Mouse (Mus musculus) c-Kit-positive CD71-positive TER-119-positive erythroid progenitor cells, embryonic 14.5 days (primary cell): ENCODE data around the gene Tll2.

Experiments
- DNase-seq: peaks from one replicate; pipeline ENCODE4 v3.0.0-alpha.2; 2013; ENCODE audit warnings: low spot score

The Tll2 gene

GRCm38 (mm10) chr19:41154681-41155080 is 52.0 kb downstream of the Tll2 start:
- no peak for DNase-seq

GRCm38 (mm10) chr19:41152462-41152861 is 54.2 kb downstream of the Tll2 start:
- DNase-seq = no peak

- no peak for DNase-seq
These were observed 54.6 kb downstream of the Tll2 start for GRCm38 (mm10) chr19:41152016-41152370.

DNA sequence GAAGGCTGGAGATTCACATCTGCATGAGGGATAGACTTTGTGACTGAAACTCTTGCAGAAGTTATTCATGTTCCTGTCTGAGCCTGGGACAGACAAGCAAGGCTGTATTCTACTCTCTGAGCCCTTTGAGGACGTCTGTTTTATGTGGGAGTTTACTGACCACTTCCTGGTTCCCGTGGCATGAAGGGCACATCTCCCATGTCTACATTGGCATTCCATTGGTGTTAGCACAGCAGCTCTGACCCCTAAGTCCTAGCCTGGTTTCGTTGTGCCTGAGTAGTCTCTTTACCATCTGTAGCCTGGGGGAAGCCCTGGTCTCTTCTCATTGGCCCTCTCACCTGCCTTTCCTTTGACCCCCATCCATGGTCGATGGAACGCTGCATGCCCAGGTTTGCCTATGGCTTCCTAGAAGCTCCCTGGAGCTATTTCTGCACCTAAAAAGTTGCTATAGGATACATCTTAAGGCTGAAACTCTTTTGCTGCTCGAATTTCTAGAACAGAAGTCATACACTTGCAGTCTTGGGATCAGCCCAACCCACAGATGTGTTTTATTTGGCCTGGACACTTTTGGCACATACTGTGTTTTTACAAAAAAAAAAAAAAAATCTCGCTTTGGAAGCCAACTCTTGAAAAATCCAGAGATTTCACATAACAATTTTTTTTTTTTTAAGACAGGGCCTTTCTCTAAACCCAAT is 55.2 kb downstream of the Tll2 start:
- DNase-seq = no peak

DNA sequence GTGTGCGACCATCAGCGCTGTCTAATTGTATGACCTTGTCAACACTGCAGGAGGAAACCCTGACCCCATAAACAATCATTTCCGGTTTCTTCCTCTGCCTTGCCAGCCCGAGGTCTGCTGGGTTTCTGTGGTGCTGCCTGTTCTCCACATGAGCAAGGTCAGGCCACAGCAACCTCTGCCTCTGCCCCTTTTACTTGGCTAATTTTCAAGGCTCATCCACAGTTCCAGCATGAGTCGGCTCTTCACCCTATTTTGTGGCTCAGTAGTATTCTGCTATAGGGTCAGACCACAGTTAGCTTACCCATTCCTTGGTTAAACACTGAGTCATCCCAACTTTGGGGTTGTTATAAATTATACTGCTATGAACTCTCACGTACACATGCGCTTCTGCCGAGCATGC is 65.7 kb downstream of the Tll2 start:
- DNase-seq = no peak

- no peak for DNase-seq
These were observed 67.0 kb downstream of the Tll2 start for GRCm38 (mm10) chr19:41139629-41140028.

GRCm38 (mm10) chr19:41123009-41123408 is 83.6 kb downstream of the Tll2 start:
- no peak for DNase-seq

DNA sequence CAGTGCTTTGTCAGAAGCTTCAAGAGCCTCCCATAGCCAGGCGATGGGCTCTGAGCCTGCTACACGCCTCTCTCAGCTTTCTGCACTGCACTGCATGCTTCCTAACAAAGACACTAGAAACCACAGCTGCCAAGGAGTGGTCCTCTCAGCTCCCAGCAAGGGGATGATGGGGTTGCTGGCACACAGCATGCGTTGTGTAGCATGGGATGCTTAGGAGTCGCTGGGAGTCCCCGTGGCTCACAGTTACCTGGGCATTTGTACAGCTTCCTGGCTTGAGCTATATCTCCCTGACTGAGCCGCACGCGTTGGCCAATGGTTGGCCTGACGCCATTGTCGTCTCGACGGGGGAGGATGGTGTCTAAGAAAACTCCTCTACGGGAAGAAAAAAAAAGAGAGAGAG is 86.7 kb downstream of the Tll2 start:
- no peak for DNase-seq

- no peak for DNase-seq
These were observed 88.3 kb downstream of the Tll2 start for GRCm38 (mm10) chr19:41118346-41118745.

- DNase-seq = no peak
These were observed 89.3 kb downstream of the Tll2 start for GRCm38 (mm10) chr19:41117334-41117733.

DNA sequence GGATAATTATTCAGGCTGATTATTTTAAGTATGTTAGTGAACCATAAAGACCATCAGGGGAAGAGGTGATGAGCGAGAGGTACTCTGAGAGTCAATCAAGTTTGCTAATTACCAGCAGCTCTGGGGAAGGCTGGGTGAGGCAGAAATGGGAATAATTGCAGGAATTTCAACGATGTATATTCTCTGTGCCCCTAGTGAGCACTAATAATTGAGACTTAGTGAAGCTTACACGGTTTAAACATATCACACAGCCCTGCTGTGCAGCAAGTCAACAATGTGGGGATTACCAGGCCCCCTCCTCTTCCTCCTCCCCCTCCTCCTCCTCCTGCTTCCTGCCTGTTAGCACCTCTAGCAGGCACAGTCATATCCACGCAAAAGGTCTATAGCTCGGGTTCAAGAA is 92.0 kb downstream of the Tll2 start:
- no peak for DNase-seq

- DNase-seq = no peak
These were observed 92.6 kb downstream of the Tll2 start for GRCm38 (mm10) chr19:41113911-41114531.

DNA sequence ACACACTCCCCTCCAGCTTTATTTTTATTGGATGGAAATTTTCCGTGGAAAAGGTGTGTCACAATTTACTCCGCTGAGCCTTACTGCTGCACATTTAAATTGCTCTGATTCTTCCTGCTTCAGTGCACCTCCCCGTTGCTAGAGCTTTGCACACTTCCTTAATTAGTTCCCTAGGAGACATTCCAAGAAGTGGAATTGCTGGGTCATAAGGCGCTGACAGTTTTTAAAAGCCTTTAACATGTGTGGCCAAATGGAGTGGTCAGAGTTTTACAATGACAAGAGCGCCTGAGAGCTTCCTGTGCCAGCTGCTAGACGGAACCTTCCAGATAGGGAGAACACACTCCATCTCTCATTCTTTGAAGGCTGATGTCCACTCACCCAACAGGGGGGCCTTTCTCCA is 94.0 kb downstream of the Tll2 start:
- DNase-seq = no peak

DNA sequence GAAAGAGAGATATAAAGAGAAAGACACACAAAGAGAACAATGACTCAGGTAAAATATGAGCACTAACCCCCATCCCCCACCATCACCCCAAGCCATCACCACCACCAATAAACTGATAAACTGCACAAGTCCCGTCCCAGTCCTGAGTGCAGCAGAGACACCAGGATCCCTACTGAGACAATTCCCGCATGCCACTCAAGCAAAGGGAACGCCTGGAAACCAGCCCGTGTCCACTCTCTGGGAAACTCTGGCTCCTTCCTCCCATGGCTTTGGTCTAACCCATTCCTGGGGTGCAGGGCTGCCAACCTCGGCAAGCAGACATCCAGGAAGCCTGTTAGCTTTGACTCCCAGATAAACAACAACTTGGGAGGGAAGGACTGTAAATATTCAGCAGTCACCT is 96.6 kb downstream of the Tll2 start:
- DNase-seq = no peak

GRCm38 (mm10) chr19:41109496-41109895 is 97.1 kb downstream of the Tll2 start:
- DNase-seq = no peak

DNA sequence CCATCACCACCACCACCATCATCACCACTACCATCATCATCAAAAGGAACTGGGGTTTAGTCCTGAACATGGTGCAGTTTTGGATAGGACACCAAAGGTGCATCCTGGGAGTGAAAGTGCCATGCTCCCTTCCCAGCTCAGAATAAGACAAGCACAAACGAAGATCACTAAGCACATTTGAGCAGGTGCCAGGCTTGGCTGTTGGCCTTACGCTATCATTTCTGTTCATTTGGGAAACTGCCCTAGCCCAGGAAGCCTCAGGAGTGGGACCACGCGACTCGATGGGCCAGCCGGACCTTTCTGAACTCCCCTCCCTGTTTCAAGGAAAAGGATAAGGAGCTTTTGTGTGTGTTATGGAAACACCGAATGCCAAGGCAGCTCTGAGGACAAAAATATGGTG is 98.0 kb downstream of the Tll2 start:
- no peak for DNase-seq

- no peak for DNase-seq
These were observed 99.1 kb downstream of the Tll2 start for GRCm38 (mm10) chr19:41107530-41107929.

DNA sequence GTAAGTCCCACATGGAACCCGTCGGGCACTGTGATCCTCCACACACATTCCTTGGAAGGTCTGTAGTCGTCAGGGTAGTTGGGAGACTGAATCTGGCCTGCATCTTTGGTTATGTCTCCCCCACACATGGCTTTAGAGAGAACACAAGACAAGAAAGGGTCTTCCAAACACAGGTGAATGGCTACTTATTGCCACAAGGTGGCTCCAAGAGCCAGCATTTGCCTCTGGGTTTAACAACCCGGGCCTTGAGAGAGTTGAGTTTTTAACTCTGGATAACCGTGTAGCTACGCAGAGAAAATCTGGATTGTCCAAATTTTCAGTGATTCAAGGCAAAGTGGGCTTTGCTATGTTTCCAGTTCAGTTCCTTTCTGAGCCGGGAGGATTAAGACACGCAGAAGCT is 101.7 kb downstream of the Tll2 start:
- DNase-seq = no peak

GRCm38 (mm10) chr19:41101390-41101789 is 105.2 kb downstream of the Tll2 start:
- no peak for DNase-seq

DNA sequence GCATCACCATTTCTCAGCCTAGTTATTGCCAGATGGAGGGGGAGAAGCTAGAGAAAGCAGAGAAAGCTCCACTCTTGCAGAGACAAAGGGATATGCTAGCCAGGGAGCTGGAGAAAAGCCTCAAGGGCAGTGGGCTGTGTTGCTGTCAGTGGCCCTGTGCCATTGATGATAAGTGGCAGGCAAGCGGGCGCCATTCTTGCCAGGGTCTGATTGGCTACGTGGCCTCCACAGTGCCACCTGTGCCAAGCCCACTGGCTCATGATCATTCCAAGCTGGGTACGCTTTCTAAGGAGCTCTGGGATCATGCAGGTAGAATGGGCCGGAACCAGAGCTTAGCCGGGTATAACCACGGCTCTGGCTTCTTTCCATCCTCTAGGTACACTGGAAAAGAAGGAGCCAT is 105.8 kb downstream of the Tll2 start:
- no peak for DNase-seq

GRCm38 (mm10) chr19:41097038-41097437 is 109.6 kb downstream of the Tll2 start:
- no peak for DNase-seq

DNA sequence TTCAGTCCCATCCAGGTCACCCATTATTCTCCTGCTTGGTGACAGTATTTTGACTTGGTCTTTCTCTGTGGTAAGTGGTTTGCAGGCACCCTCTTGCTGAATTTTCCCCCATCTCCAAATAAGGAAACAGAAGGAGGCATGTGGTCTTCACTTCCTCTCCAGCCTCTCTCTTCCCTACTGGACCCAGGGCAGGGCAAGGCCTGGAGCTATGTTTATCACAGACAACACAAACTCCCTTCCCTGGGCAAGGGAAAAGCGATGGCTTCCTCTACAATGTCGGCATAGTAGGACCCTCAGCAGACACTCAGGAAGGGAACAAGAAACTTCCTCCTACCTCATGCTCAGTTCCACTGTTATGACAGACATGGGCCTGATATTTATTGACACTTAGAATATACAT is 114.7 kb downstream of the Tll2 start:
- no peak for DNase-seq

DNA sequence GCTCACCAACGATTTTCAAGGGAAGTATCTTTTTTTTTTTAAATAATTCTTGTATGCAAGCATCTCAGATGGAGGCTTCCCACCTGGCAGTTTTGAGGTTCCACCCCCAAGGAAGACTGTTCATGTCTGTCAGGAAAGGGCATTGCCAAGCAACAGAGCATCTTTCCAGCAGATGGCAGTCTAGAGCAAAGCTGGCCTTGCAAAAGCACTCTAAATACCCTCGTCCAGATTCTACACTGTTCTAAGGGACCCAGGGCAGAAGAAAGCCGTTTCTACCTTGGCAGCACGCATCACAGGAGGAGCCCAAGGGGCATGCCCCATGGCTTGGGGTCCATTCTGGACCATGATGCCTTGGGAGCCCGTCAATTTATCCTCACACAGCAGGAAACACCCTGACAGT is 116.8 kb downstream of the Tll2 start:
- peak; percentile 37 for DNase-seq

DNA sequence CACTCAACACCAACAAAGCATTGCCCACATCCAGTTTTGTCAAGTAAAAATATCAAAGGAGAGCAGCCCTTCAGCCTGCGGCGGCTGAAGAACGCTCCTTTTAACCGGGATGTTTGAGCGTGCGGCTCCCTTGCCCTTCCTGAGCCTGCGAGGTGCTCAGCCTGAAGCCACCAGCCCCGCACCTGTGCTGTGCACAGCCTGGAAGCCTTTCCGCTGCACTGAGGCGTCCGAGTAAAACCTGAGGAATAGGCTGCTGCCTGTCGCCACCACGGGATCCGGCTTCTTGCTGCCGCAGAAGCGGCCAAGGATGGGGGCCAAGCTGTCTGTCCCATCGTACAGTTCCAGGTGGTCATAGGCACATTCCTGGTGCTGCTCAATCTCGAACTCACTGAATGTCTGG is 118.1 kb downstream of the Tll2 start:
- no peak for DNase-seq
